8 mouse cellular contexts compared by ENCODE assay signal in the genomic region with DNA sequence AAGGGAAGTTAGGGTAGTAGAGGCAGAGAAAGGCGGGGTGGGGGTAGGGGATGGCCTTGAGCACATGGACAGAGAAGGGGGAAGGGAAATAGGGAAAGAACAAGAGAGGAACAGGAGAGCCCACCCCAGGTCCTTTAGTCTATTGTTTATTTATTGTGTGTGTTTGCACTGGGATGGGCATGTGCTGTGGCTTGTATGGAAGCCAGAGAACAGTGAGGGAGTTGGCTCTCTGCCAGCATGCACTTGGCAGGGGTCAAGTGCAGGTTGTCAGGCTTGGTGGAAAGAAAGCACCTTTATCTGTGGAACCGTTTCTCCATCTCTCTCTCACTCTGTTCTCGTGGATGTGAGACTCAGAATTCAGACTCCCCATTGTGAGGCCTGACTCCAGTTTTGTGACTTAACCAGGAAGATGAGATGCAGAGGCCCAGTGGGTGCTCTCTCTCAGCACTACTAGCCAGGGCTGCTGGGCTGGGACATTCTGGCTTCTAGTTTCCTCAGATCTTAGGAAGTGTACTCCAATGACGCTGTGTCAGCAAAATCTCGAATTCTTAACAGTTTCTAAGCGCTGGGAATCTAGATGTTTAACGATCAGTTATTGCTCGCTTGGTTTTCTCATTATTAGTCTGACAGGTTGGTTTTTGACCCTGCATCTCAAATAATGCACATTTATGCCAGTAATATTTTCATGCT. TPM values are rescaled to one million over a fixed set of nuclear protein-coding genes. Genes with fewer than 3 reads are reported as not detected.
DNase-seq lines count a peak whose midpoint lies in the region; ATAC-seq and TF ChIP-seq lines count a peak whose summit lies in the region.

No protein-coding gene starts in this region.

- no peaks in the 10 kb centered on the region for H3K36me3 ChIP-seq in heart, embryonic 13.5 days
- H3K36me3 ChIP-seq in lung, embryonic 14.5 days (ENCODE audit: insufficient read depth): no peaks in the 10 kb centered on the region

- H3K4me2 ChIP-seq in heart, embryonic 13.5 days: no peak overlapping the region
- H3K4me2 ChIP-seq in lung, embryonic 14.5 days: no peak overlapping the region

- no peaks in the 10 kb centered on the region for H3K9me3 ChIP-seq in heart, embryonic 13.5 days
- no peaks in the 10 kb centered on the region for H3K9me3 ChIP-seq in lung, embryonic 14.5 days (ENCODE audit: low read depth, low read length)

- no peak overlapping the region for H3K4me3 ChIP-seq in heart, embryonic 13.5 days
- no peak overlapping the region for H3K4me3 ChIP-seq in lung, embryonic 14.5 days (ENCODE audit: low read depth, low read length)

- no peak overlapping the region for H3K9ac ChIP-seq in heart, embryonic 13.5 days
- H3K9ac ChIP-seq in lung, embryonic 14.5 days: no peak overlapping the region

- intact Hi-C loops in heart, postnatal 14 days (cut with DNase I): loop anchor here (2.0 kb wide), 1 partner anchor 37 kb away; the partner anchor contains the start of gene Smco4

- no peak for TF ChIP-seq CTCF in lung, embryonic 14.5 days (IDR thresholded peaks at IDR 0.05; ENCODE audit: low read depth)

- H3K27ac ChIP-seq in heart, embryonic 13.5 days (replicated peaks): peak overlapping the region; percentile 42; the same call in 1 of the 2 replicates
- peak overlapping the region; percentile 36; the same call in 1 of the 2 replicates for H3K27ac ChIP-seq in lung, embryonic 14.5 days (ENCODE audit: low read depth)

- H3K27me3 ChIP-seq in heart, embryonic 13.5 days (replicated peaks): peaks cover 4% of the 10 kb centered on the region; the same call in 1 of the 2 replicates
- H3K27me3 ChIP-seq in lung, embryonic 14.5 days (ENCODE audit: insufficient read depth, low read length): no peaks in the 10 kb centered on the region

- ATAC-seq in heart, embryonic 13.5 days (ENCODE audit: extremely low read depth, insufficient number of reproducible peaks, low FRiP score, low TSS enrichment): no peak
- ATAC-seq in lung, embryonic 14.5 days (ENCODE audit: insufficient read depth): peak; percentile 36; the same call in 1 of the 2 replicates

- 48% methylated on average over 8 of the region's 8 CpGs for WGBS in heart, embryonic 13.5 days
- WGBS in lung, embryonic 14.5 days: 43% methylated on average over 8 of the region's 8 CpGs

- peaks cover 75% of the 10 kb centered on the region for H3K4me1 ChIP-seq in heart, embryonic 13.5 days
- peaks cover 56% of the 10 kb centered on the region; the same call in 1 of the 2 replicates for H3K4me1 ChIP-seq in lung, embryonic 14.5 days (ENCODE audit: insufficient read depth)

- no peak for DNase-seq in heart, adult 8-10 months (ENCODE audit: low spot score)
- DNase-seq in R1 (ENCODE audit: low read depth, low spot score): peak; percentile 38
- peak; percentile 52 to 55 for DNase-seq in heart, postnatal 14 days
- peak; percentile 74 for DNase-seq in lung, embryonic 14.5 days
- peak; percentile 31 to 68 for DNase-seq in urinary bladder, postnatal 4 days (ENCODE audit: low spot score in 2 of 2)
- no peak for DNase-seq in layer of hippocampus, adult 11-12 months (ENCODE audit: low spot score)
- no peak for DNase-seq in gastrocnemius, adult 8-10 months (ENCODE audit: low spot score in 2 of 2)

RNA-seq across cellular contexts. Expression of gene Smco4, which starts 36.2 kb away (rescaled TPM):
- 1.6 and 2.3 TPM in 2 replicates for polyA plus RNA-seq in heart, embryonic 13.5 days (2015; fragmentation: Nextera tagmentation; extraction: Ambion mirVana)
- 10 to 100 TPM; 22.7 to 33.0 (median 28.0) TPM for total RNA-seq in heart, adult 8-10 months (2022)
- total RNA-seq in heart, postnatal 14 days (2021): 10 to 100 TPM; 20.7 to 21.2 TPM
- 3.9 and 5.3 TPM in 2 replicates for polyA plus RNA-seq in lung, embryonic 14.5 days (2014; fragmentation: Nextera tagmentation; extraction: Ambion mirVana)
- 10 to 100 TPM in 2 of 4 experiments, 1 to 10 TPM in 2; 8.4 to 11.1 (median 9.9) TPM for total RNA-seq in gastrocnemius, adult 8-10 months (2022)

Comparison
In these comparisons a context has a peak if more than half of its experiments do, and no peak if none do; other contexts are left out.
1. DNase-seq: peak in R1 (single experiment), heart, postnatal 14 days (2 of 2), lung, embryonic 14.5 days (single experiment) and urinary bladder, postnatal 4 days (2 of 2); none in heart, adult 8-10 months (single experiment), layer of hippocampus, adult 11-12 months (single experiment) and gastrocnemius, adult 8-10 months (0 of 2).